Mouse (Mus musculus) left cerebral cortex, postnatal 25 days (tissue): ENCODE measurements around the gene Samsn1. TPM values are rescaled to one million over a fixed set of nuclear protein-coding genes. Genes with fewer than 3 reads are reported as not detected.
A peak's percentile ranks its signal among the peaks of the same experiment; 100 is the strongest.

Source experiments
- DNase-seq, 2 experiments: peaks; one replicate each; pipeline ENCODE4 v3.0.0; 2022; ENCODE audit warnings: low spot score in 2 of 2, mixed read lengths in 1 of 2
- intact Hi-C: fragments of 180-260 bp; cut with DNase I; formaldehyde crosslinking; loops from one replicate; pipeline ENCODE4 v1.15.1; 2025
- total RNA-seq, 2 experiments: library from RNA; stranded (reverse); gene quantifications; 2 replicates each; pipeline ENCODE4 v1.2.3; 2021

The Samsn1 gene
- total RNA-seq, 2 experiments from 2014 or later: 1.4 to 2.3 TPM

GRCm38 (mm10) chr16:75961487-75961886 lies 60.6 kb downstream of the Samsn1 start:
- intact Hi-C loops: no loop called here
- no peak for DNase-seq

DNA sequence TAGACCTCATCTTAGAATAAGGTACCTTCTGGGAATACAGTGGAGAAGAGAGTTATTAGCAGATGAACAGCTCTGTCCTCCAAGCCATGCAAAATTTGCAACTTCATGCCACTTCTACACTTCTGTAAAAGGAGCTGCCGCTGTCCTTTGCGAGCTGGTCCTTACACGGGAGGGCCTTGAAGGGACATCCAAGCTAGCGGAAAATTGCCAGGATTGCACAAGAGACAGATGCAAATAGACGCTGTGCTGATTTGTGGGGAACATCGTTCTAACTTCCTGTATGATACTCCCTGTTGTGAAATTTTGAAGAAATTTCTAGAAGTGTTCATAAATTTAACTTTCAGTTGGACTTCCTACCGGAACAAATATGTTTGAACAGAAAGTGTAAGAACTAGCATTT lies 61.0 kb downstream of the Samsn1 start:
- DNase-seq: no peak
- intact Hi-C loops: no loop called here

- no peak for DNase-seq
- intact Hi-C loops: no loop called here
Measured at GRCm38 (mm10) chr16:75933357-75933756, 88.7 kb downstream of the Samsn1 start.

DNA sequence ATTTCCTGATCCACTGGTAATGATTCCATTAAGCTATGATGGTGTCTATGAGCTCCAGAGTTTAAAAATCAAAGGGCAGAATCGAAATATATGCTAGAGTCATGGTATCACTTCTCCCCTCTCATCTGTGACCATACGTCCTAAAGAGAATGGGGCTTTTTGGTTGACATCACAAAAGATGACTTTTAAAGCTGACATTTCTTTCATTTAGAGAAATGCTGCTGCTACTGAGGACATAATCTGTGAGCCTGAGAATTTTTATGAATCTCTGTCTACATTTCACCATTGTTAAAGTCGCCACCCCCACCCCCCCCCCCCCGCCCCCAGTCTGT lies 91.9 kb downstream of the Samsn1 start:
- no peak for DNase-seq
- intact Hi-C loops: no loop called here

DNA sequence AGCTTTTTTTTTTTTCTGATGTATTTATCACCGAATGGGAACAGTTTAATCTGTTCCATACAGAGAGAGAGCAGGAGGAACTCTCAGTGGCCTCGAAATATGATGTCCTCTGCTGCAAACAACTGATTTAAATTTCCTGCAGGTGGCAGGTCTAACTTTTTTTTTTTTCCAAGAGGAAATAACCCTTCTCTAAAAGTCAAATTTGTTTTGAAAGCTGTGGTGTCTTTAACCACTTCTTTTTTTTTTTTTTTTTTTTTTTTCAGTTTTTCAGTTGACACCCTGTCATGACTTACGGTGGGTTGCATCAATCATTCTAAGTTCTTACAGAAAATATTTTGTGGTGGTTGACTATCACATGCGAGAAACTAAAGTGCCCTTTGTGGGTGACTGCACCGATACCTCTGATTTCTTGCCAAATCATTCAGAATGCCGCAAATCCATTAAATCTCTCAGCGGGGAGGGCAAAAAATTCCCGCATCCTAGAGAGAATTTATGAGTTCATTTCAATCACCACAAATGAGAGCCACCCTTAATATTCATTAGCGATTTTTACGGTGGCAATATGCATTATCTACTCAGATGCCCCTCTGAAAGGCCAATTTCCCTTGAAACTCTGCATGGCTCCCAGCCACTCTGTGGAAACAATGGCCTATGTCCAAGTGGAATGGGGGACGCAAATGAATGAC lies 92.4 kb downstream of the Samsn1 start:
- intact Hi-C loops: no loop called here
- DNase-seq: no peak

DNA sequence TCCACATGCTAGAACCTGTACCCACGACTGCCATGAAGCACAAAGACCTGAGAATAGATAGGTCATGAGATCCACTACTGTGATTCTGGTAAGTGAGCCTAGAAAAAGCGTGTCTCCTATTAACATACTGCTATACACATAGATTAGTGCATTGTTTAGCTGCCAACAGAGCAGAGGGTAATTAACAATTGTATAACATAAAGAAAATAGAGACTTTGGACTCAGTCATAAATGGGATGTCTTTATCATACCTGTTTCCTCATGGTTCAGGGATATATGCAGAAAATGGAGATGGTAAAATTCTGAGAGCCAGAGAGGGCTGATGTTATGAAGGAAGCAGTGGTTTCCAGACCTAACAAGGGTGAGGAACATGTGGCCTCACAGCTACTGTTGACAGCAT lies 95.6 kb downstream of the Samsn1 start:
- DNase-seq: no peak
- intact Hi-C loops: no loop called here

DNA sequence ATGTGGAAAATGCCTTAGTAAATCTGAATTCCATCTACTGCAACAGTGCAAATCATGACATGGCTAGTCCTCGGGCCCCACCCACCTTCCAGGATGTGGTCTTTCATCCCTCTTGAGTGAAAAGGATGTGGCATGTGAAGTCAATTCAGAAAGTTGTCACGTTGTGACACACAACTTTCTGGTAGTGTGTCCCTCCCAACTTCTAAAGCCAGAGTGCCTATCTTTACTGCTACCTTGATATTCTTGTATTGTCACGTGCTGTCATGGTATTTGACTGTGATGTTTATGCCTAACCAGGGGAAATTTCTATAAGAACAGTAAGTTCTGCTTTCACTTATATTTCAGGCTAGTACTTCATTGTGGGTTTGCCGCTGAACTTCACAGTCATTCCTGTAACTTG lies 101.2 kb downstream of the Samsn1 start:
- intact Hi-C loops: no loop called here
- no peak for DNase-seq

DNA sequence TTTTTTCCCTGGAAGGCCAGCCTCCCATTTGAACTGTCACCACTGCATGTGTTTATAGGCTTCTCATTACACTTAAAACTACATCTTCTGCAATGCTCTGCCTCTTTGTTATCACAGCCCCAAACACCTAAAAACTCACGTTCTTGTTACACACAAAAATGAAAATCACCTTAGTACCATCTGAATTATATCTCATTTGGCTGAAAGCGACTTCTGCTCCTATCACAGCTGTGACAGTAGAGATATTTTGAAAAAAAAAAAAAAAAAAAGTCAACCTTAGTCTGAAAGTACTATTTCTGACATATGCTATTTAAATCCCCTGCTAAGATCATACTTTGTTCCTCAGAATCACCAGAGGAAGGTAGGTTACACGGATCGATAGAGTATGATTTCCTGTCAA lies 102.8 kb downstream of the Samsn1 start:
- intact Hi-C loops: no loop called here
- no peak for DNase-seq

- intact Hi-C loops: no loop called here
Measured at GRCm38 (mm10) chr16:75917712-75918111, 104.4 kb downstream of the Samsn1 start.

DNA sequence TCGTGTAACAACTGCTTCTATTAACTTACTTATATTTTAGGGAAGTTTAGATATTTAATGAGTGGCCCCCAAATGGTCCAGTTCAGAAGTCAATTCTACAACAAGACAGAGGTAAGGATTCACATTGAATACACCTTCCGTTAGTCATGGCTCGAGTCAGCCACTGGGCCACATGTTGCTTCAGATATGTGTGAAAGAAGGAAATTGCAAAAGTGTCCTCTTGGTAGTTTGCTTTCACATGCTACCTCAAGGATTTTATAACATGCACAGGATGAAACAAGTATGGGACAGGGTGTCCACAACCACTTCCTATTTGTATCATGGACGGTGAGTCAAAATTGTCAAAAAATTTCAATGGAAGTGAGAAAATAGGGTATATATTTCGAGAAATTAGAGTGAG lies 110.0 kb downstream of the Samsn1 start:
- DNase-seq: no peak
- intact Hi-C loops: no loop called here

More at GRCm38 (mm10) chr16:75917712-75918111, 104.4 kb downstream of the Samsn1 start:
- DNase-seq: no peak

GRCm38 (mm10) chr16:75908635-75909494 lies 113.2 kb downstream of the Samsn1 start:
- DNase-seq: peak; percentile 5 to 14
- intact Hi-C loops: no loop called here

- intact Hi-C loops: no loop called here
- no peak for DNase-seq
Measured at GRCm38 (mm10) chr16:75906790-75907189, 115.3 kb downstream of the Samsn1 start.

GRCm38 (mm10) chr16:75906260-75906659 lies 115.8 kb downstream of the Samsn1 start:
- intact Hi-C loops: no loop called here
- no peak for DNase-seq

DNA sequence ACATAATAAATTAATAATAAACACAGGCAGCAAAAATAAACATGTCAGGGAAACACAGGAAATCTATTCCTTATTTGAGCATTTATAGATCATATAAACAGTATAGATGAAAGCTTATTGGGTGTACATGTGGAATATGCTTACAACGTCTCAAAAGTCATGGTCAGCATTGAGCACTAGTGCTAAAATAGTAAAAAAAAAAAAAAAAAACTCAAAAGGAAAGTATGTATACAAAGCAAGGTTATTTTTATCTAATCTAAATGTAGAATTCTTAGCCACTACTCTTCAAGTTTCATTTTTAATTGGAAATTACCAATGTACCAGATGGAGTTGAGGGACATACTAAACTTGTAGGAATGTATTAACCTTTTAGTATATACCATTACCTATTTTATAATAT lies 116.8 kb downstream of the Samsn1 start:
- intact Hi-C loops: no loop called here
- DNase-seq: no peak

- intact Hi-C loops: no loop called here
Measured at GRCm38 (mm10) chr16:75904072-75904471, 118.0 kb downstream of the Samsn1 start.

DNA sequence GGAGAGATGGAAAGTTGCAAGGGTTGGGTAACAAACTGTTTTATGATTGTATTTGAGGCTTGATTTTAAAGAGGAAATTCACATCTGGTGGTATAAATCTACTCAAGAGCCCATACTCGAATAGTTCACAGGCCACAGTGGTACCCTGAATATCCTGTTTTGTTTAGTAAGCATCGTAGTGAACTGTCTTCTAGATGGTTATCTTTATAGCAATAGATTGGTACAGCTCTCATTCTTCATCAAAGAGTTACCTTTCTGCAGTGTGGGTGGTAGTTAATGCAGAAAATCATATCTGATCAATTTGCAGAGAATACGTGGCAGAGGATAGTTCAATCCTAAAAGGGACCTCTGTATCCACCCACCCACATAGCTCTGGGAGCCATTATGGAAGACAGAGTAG lies 119.1 kb downstream of the Samsn1 start:
- intact Hi-C loops: no loop called here
- no peak for DNase-seq

More at GRCm38 (mm10) chr16:75904072-75904471, 118.0 kb downstream of the Samsn1 start:
- DNase-seq: no peak

- no peak for DNase-seq
- intact Hi-C loops: no loop called here
Measured at GRCm38 (mm10) chr16:75899885-75900620, 122.0 kb downstream of the Samsn1 start.

DNA sequence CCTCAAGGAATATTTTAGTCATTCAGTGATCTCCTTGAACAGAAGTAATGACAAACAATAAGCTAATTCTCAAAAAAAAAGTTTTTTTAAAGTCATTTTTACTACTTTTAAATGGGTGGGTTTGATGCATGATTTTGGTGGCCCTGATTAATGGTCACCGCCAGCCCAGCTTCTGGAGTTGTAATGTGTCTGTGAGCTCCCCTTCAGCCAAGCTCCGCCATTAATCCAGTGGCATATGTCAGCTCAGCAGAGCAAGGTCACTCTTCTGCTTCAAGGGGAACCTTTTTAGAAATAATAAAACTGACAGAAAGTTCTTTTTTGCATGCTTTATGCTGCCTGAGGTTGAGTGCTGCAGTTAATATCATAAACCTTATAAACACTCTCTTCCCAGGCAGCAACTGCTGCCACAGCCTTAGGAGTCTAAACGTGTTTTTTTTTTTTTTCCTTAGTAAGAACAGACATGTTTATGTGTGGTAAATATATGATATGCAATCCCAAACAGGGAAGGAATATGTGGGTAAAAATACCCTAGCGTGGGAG lies 124.2 kb downstream of the Samsn1 start:
- intact Hi-C loops: no loop called here
- no peak for DNase-seq

GRCm38 (mm10) chr16:75894263-75894901 lies 127.7 kb downstream of the Samsn1 start:
- intact Hi-C loops: no loop called here
- DNase-seq: no peak

GRCm38 (mm10) chr16:75893470-75893869 lies 128.6 kb downstream of the Samsn1 start:
- DNase-seq: no peak
- intact Hi-C loops: no loop called here
